Mouse (Mus musculus) erythroblast, embryonic 14.5 days (primary cell): ENCODE measurements at regions not wholly inside any gene's neighbourhood (a gene's known extent, or its start where the extent isn't known, plus 50 kb on each side); places are given as distances from the start of the nearest gene placed in this dataset.
A peak's percentile ranks its signal among the peaks of the same experiment; 100 is the strongest.

Experiments
- H3K27me3 ChIP-seq: 2 replicates; pipeline ENCODE4 v1.6.1; 2012; ENCODE audit warnings: inconsistent platforms; ENCODE audit not compliant: control insufficient read depth
- H3K36me3 ChIP-seq: 2 replicates; pipeline ENCODE4 v1.6.1; 2012; ENCODE audit warnings: mild to moderate bottlenecking, inconsistent platforms; ENCODE audit not compliant: control insufficient read depth
- H3K4me1 ChIP-seq: 2 replicates; pipeline ENCODE4 v1.6.1; 2012; ENCODE audit warnings: inconsistent platforms; ENCODE audit not compliant: control insufficient read depth
- H3K4me3 ChIP-seq: replicated peaks from 2 replicates; pipeline ENCODE3; 2012; ENCODE audit warnings: moderate library complexity, mild to moderate bottlenecking, inconsistent platforms
- H3K9me3 ChIP-seq: 2 replicates; pipeline ENCODE4 v1.6.1; 2012; ENCODE audit warnings: low read length, inconsistent platforms, mixed read lengths; ENCODE audit not compliant: control insufficient read depth
- GATA1 ChIP-seq: IDR thresholded peaks from 2 replicates; pipeline ENCODE4 v1.6.1; 2012; ENCODE audit warnings: low read length, inconsistent platforms, mixed read lengths
- TAL1 ChIP-seq: IDR thresholded peaks from 3 replicates; pipeline ENCODE4 v1.6.1; 2012; ENCODE audit warnings: low read length, inconsistent platforms, mixed read lengths

DNA sequence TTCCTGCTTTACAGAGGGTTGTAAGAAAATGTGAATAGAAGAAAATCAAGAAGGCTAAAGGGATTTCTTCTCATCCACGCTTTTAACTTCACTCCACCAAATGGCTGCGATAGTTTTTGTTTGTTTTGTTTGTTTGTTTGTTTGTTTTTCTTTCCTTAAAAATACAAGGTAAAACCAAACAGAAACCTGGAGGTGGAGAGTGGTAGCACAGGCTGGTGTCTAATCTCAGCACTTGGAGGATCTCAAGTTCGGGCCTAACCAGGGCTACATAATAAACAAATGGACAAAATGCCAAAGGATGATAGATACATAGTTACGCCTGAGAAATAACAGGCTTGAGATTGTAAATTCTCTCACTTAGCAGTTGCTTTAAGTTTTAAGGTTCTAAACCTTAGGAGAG is 50.8 kb upstream of the Mboat1 start:
- H3K4me1 ChIP-seq, result peaks cover 26% of the 10 kb centered on the region
- H3K27me3 ChIP-seq, result peaks cover 9% of the 10 kb centered on the region
- TF ChIP-seq GATA1 (no peak), TAL1 (no peak)
- H3K4me3 ChIP-seq, result no peak overlapping the region
- no peaks in the 10 kb centered on the region for H3K36me3 ChIP-seq
- no peaks in the 10 kb centered on the region; the same call in 1 of the 2 replicates for H3K9me3 ChIP-seq

DNA sequence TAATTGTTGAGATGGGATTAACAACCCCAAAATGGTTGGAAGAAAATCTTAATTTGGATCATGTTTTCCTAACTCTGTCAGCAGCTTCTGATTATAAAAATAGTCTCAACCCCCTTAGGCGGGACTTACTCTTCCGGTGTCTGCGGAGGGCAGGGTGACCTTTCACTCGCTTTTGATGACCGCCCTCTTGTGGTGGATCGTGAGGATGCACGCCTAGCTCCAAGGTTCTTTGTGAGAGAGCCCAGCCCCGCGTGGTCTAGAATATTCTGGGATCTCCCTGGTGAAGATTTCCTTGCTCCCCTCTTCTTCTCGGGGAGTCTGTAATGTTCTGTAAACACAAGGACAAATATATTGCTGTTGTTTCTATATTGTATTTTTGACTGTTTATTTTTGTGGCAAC is 51.3 kb upstream of the Mboat1 start:
- peaks cover 9% of the 10 kb centered on the region for H3K27me3 ChIP-seq
- no peaks in the 10 kb centered on the region for H3K36me3 ChIP-seq
- TF ChIP-seq GATA1 (no peak), TAL1 (no peak)
- H3K4me3 ChIP-seq, result peak overlapping the region; percentile 56
- H3K9me3 ChIP-seq, result no peaks in the 10 kb centered on the region; the same call in 1 of the 2 replicates
- peaks cover 26% of the 10 kb centered on the region for H3K4me1 ChIP-seq

- peak overlapping the region; percentile 56 for H3K4me3 ChIP-seq
- H3K9me3 ChIP-seq, result no peaks in the 10 kb centered on the region; the same call in 1 of the 2 replicates
- no peak for TF ChIP-seq TAL1
- H3K36me3 ChIP-seq, result no peaks in the 10 kb centered on the region
- peaks cover 14% of the 10 kb centered on the region for H3K27me3 ChIP-seq
- peaks cover 26% of the 10 kb centered on the region for H3K4me1 ChIP-seq
Observed at GRCm38 (mm10) chr13:30084386-30084785, 51.9 kb upstream of the Mboat1 start.

- H3K4me1 ChIP-seq, result peaks cover 26% of the 10 kb centered on the region
- peaks cover 18% of the 10 kb centered on the region for H3K27me3 ChIP-seq
- H3K36me3 ChIP-seq, result no peaks in the 10 kb centered on the region
- peak overlapping the region; percentile 56 for H3K4me3 ChIP-seq
- H3K9me3 ChIP-seq, result no peaks in the 10 kb centered on the region
- TF ChIP-seq TAL1 (peak; percentile 59), GATA1 (peak; percentile 75)
Observed at GRCm38 (mm10) chr13:30083949-30084348, 52.3 kb upstream of the Mboat1 start.

DNA sequence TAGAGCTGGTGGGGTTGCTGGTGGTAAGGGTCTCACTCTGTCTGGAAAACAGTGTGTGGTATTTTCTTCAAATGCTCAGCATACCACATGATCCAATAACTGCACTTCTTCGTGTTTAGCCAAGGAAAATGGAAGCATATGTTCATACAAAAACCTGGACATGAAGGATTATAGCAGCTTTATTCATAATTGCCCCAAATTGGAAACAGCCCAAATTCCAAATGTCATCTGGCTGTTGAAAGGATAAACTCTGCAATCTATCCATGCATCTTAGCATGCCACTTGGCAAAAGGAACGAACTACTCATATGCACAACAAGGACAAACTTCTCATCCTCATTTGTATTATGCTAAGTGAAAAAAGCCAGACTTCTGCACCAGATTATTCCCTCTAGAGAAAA is 53.5 kb upstream of the Mboat1 start:
- no peak overlapping the region for H3K4me3 ChIP-seq
- peaks cover 30% of the 10 kb centered on the region for H3K27me3 ChIP-seq
- H3K36me3 ChIP-seq, result no peaks in the 10 kb centered on the region
- TF ChIP-seq TAL1 (no peak), GATA1 (no peak)
- no peaks in the 10 kb centered on the region for H3K9me3 ChIP-seq
- H3K4me1 ChIP-seq, result peaks cover 26% of the 10 kb centered on the region

DNA sequence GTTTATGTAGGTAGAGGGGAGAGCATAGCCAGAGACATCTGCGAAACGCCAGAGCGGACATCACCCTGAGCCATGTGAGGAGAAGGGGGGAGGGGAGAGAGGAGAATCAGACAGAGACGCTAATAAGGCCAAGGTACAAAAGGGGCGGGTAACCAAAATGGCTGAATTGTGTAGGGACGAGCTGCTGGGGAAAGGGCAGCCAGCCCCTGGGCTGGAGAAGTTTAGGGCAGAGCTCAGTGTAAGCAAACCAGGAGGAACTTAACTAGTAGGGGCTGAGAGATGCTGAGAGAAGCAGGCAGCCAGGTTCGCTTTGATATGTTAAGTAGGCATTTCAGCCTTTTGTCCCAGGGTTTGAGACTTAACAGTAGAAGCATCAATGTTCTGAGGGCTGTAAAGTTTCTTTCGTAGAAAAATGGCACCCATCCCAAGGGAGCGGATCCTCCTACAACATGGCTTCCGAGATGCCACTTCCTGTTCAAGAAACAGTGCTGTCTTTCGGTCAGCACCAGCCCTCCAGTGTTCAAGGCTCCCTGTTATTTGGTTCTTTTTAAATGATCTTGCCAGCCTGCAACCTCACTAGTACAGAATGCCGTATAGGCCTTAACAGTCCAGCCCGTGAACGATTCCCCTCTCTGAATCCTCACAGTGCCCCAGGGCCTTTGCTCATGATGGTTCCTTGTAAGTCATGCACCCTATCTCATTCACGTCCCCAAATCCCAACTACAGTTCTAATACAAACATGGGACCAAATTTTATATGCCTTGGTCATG is 55.4 kb upstream of the Mboat1 start:
- no peak for TF ChIP-seq GATA1
- TF ChIP-seq TAL1, result no peak
- Histone ChIP-seq H3K4me1 (peaks cover 26% of the 10 kb centered on the region), H3K27me3 (peaks cover 35% of the 10 kb centered on the region), H3K4me3 (no peak overlapping the region), H3K9me3 (no peaks in the 10 kb centered on the region), H3K36me3 (no peaks in the 10 kb centered on the region)

DNA sequence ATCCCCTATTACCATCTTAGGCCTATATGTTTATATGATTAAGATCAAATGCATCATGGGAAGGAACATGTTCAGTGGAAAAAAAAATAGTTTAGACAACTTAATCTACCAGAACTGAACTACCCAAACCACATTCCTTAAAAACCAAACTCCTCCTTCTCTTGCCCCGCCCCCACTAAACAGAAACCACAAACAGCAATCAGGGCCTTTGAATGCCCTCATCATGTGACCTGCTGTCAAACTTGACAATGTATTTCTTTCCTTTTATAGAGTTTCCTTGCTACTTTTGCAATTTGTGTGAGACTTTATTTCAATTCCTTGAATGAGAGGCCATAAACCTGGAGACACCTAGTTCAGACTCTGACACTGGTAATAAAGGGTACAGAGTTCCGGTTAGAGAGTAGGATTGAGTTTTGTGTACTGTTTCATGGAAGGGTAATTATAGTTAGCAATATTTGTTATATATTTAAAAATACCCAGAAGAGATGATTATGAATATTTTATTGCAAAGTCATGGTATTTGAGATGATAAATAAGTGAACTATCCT is 61.7 kb upstream of the Mboat1 start:
- H3K27me3 ChIP-seq, result peaks cover 23% of the 10 kb centered on the region
- H3K4me1 ChIP-seq, result no peaks in the 10 kb centered on the region
- no peaks in the 10 kb centered on the region for H3K36me3 ChIP-seq
- TF ChIP-seq TAL1, result no peak
- no peak for TF ChIP-seq GATA1
- no peaks in the 10 kb centered on the region for H3K9me3 ChIP-seq
- H3K4me3 ChIP-seq, result no peak overlapping the region

DNA sequence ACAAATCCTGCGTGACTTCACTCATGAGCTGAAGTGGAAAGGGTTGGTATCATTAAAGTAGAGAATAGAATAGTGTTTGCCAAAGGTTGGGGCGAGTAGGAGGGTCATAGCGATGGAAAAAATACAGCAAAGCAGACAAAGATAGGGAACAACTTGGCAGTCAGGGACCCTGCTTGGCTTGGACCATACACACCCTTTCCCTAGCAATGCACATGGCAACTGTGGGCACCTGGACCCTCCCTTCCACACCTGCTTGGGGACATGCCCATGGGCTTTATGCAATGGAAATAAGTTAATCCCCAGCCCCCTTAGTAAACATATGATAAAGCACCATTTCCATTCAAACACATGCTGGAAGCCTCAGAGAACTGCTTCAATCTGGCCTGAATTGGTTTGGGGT is 62.2 kb upstream of the Mboat1 start:
- H3K4me1 ChIP-seq, result no peaks in the 10 kb centered on the region
- no peak for TF ChIP-seq TAL1
- no peak for TF ChIP-seq GATA1

GRCm38 (mm10) chr13:30069397-30069796 is 66.9 kb upstream of the Mboat1 start:
- TF ChIP-seq GATA1 (no peak), TAL1 (no peak)
- H3K27me3 ChIP-seq, result no peaks in the 10 kb centered on the region
- no peaks in the 10 kb centered on the region for H3K4me1 ChIP-seq
- H3K4me3 ChIP-seq, result no peak overlapping the region
- no peaks in the 10 kb centered on the region for H3K36me3 ChIP-seq
- H3K9me3 ChIP-seq, result no peaks in the 10 kb centered on the region

More for the DNA sequence above, 62.2 kb upstream of the Mboat1 start:
- Histone ChIP-seq H3K27me3 (peaks cover 18% of the 10 kb centered on the region), H3K9me3 (no peaks in the 10 kb centered on the region), H3K4me3 (no peak overlapping the region), H3K36me3 (no peaks in the 10 kb centered on the region)
